Mouse (Mus musculus) liver, postnatal 0 days (tissue): ENCODE results near the gene Ccnl1.

Experiments used
- CTCF ChIP-seq: sonication (generic); IDR thresholded peaks from 2 replicates; pipeline ENCODE4 v1.5.1; 2016; ENCODE audit warnings: antibody characterized with exemption, low read depth
- EP300 ChIP-seq: IDR thresholded peaks from 2 replicates; pipeline ENCODE4 v1.6.1; 2016; ENCODE audit warnings: antibody characterized with exemption, low read depth, mild to moderate bottlenecking

DNA sequence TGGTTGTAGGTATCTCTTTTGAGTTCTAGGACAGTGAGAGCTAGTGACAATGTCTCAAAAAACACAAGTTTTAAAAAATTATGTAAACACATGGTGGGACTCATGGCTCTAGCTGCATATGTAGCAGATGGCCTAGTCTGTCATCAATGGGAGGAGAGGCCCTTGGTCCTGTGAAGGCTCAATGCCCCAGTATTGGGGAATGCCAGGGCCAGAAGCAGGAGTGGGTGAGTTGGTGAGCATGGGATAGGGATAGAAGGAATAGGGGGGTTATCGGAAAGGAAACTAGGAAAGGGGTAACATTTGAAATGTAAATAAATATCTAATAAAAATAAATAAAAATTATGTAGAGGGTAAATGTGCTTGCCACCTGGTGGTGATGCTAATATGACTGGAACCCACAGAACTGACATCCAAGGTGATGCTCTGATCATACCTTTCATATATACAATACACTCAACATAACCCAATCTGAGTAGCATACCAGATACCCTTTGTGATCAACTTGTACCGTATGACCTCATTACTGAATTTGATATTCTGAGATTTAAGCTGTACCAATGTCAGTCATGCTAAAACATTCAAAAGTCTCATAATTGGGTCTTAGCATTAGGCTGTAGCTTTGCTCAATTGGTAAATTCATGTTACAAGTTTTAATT is 12.6 kb downstream of the Ccnl1 start:
- no peak for TF ChIP-seq CTCF
- no peak for TF ChIP-seq EP300
